Mouse (Mus musculus): ENCODE data around the gene Pik3r2. TPM values are rescaled to one million over a fixed set of nuclear protein-coding genes. Genes with fewer than 3 reads are reported as not detected.
"Not testable (repeated sequence)": the region's sequence is repeated elsewhere in the genome, so short reads cannot be mapped to it uniquely, and the experiment has no call there.

Gene Pik3r2
- 28.0 and 30.5 TPM in 2 replicates for polyA plus RNA-seq (2015; fragmentation: Nextera tagmentation; extraction: Ambion mirVana)

DNA sequence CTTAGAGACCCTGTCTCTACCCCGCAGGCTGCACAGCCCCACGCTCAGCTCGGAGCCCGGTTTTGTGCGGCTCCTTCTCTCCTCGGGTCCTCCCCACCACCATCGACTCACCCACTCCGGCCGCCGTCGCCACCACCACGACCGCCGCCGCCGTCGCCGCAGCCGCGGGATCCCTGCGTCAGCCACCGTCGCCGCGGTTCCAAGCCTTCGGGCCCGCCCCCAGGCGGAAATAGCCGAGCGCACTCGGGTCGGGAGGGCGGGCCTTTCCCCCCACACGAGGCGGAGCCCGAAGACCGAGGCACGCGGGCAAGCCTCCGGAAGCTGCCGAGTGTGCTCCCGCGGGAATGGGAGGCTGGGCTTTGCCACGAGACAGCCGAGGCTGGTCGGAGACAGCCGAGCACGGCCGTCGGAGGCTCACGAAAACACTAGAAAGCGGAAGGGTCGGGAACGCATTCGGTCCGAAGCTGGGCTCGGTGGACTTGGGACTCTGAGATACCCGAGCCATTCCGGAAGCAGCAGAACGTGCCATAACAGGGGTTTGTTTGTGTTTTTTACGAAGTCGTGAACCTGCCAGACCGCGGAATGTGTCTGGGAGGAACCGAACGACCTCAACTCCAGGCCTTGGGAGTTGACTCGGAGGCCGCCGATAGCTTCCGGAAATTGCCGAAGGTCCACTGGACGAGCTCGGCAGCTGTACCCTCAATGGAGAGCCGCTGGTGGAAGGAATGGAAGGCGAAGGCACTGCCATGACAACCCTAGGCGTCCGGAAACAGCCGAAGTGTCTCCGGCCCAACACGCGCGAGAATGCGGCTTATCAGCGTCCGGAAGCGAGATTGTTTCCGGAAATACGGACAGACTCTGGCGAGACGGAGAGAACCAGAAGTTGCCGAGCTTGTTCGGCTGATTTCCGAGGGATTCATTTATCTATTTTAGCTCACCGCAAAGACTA is at the start of gene Pik3r2:
Gene Pik3r2, minus strand, starts transcription at position 218 of the 949 bp plus-strand sequence.
- Histone ChIP-seq H3K27me3 (replicated peaks; ENCODE audit: insufficient read depth, low read length) (no peaks in the 10 kb centered on the region), H3K9me3 (ENCODE audit: low read length) (no peaks in the 10 kb centered on the region), H3K27ac (ENCODE audit: low read length) (peak within 1 kb of the TSS; percentile 98), H3K4me2 (replicated peaks; ENCODE audit: low read depth, low read length) (peak within 1 kb of the TSS; percentile 100), H3K4me3 (ENCODE audit: low read depth, low read length) (peak within 1 kb of the TSS; percentile 78), H3K9ac (replicated peaks; ENCODE audit: low read depth) (peak within 1 kb of the TSS; percentile 95), H3K4me1 (ENCODE audit: insufficient read depth, low read depth, low read length) (peaks cover 10% of the 10 kb centered on the region; the same call in 1 of the 2 replicates), H3K36me3 (ENCODE audit: insufficient read depth, low read length) (peaks cover 18% of the 10 kb centered on the region)
- under 1% methylated on average over 68 of the region's 94 CpGs for WGBS
- TF ChIP-seq CTCF (IDR thresholded peaks at IDR 0.05): peak; percentile 54
- peak; percentile 53 for TF ChIP-seq EP300 (IDR thresholded peaks at IDR 0.05)
- peak; percentile 95 for ATAC-seq
- DNase-seq (ENCODE audit: low spot score): peak; percentile 99

GRCm38 (mm10) chr8:70825816-70826215 is 49.3 kb upstream of the Pik3r2 start:
- no peaks in the 10 kb centered on the region for H3K9me3 ChIP-seq (ENCODE audit: low read length)
- no peaks in the 10 kb centered on the region for H3K36me3 ChIP-seq (ENCODE audit: insufficient read depth, low read length)
- no peak overlapping the region for H3K9ac ChIP-seq (replicated peaks; ENCODE audit: low read depth)
- no peak for ATAC-seq
- 77% methylated on average over 8 of the region's 8 CpGs for WGBS
- no peaks in the 10 kb centered on the region for H3K27me3 ChIP-seq (replicated peaks; ENCODE audit: insufficient read depth, low read length)
- H3K4me1 ChIP-seq (ENCODE audit: insufficient read depth, low read depth, low read length): no peaks in the 10 kb centered on the region
- TF ChIP-seq EP300 (IDR thresholded peaks at IDR 0.05) (no peak), CTCF (IDR thresholded peaks at IDR 0.05) (no peak)
- no peak overlapping the region for H3K4me2 ChIP-seq (replicated peaks; ENCODE audit: low read depth, low read length)
- no peak overlapping the region for H3K27ac ChIP-seq (ENCODE audit: low read length)
- no peak for DNase-seq (ENCODE audit: low spot score)
- no peak overlapping the region for H3K4me3 ChIP-seq (ENCODE audit: low read depth, low read length)

- Histone ChIP-seq H3K9ac (replicated peaks; ENCODE audit: low read depth) (no peak overlapping the region), H3K4me1 (ENCODE audit: insufficient read depth, low read depth, low read length) (no peaks in the 10 kb centered on the region), H3K4me3 (ENCODE audit: low read depth, low read length) (no peak overlapping the region), H3K27me3 (replicated peaks; ENCODE audit: insufficient read depth, low read length) (no peaks in the 10 kb centered on the region), H3K27ac (ENCODE audit: low read length) (no peak overlapping the region), H3K4me2 (replicated peaks; ENCODE audit: low read depth, low read length) (no peak overlapping the region), H3K36me3 (ENCODE audit: insufficient read depth, low read length) (no peaks in the 10 kb centered on the region), H3K9me3 (ENCODE audit: low read length) (no peaks in the 10 kb centered on the region)
- ATAC-seq (no peak), DNase-seq (ENCODE audit: low spot score) (no peak)
- WGBS: 85% methylated on average over 7 of the region's 7 CpGs
- TF ChIP-seq CTCF (IDR thresholded peaks at IDR 0.05) (no peak), EP300 (IDR thresholded peaks at IDR 0.05) (no peak)
These were observed 47.3 kb upstream of the Pik3r2 start for GRCm38 (mm10) chr8:70823802-70824201.

GRCm38 (mm10) chr8:70822594-70822993 is 46.1 kb upstream of the Pik3r2 start:
- H3K9me3 ChIP-seq (ENCODE audit: low read length); H3K4me1 ChIP-seq (ENCODE audit: insufficient read depth, low read depth, low read length); DNase-seq (ENCODE audit: low spot score); H3K27ac ChIP-seq (ENCODE audit: low read length); H3K4me2 ChIP-seq (replicated peaks; ENCODE audit: low read depth, low read length); H3K27me3 ChIP-seq (replicated peaks; ENCODE audit: insufficient read depth, low read length); ATAC-seq; H3K9ac ChIP-seq (replicated peaks; ENCODE audit: low read depth); H3K36me3 ChIP-seq (ENCODE audit: insufficient read depth, low read length); H3K4me3 ChIP-seq (ENCODE audit: low read depth, low read length): not testable (repeated sequence)
- 83% methylated on average over 3 of the region's 3 CpGs for WGBS
- TF ChIP-seq EP300 (IDR thresholded peaks at IDR 0.05): 0 out of 2 replicates have a peak, but pooled peaks have one; percentile 26

- H3K4me1 ChIP-seq (ENCODE audit: insufficient read depth, low read depth, low read length): no peaks in the 10 kb centered on the region
- no peak overlapping the region for H3K4me3 ChIP-seq (ENCODE audit: low read depth, low read length)
- no peaks in the 10 kb centered on the region for H3K9me3 ChIP-seq (ENCODE audit: low read length)
- DNase-seq (ENCODE audit: low spot score): no peak
- no peaks in the 10 kb centered on the region for H3K27me3 ChIP-seq (replicated peaks; ENCODE audit: insufficient read depth, low read length)
- no peak overlapping the region for H3K4me2 ChIP-seq (replicated peaks; ENCODE audit: low read depth, low read length)
- WGBS: 34% methylated on average over 11 of the region's 11 CpGs
- no peak for ATAC-seq
- TF ChIP-seq EP300 (IDR thresholded peaks at IDR 0.05): no peak
- TF ChIP-seq CTCF (IDR thresholded peaks at IDR 0.05): no peak
- H3K9ac ChIP-seq (replicated peaks; ENCODE audit: low read depth): no peak overlapping the region
- no peaks in the 10 kb centered on the region for H3K36me3 ChIP-seq (ENCODE audit: insufficient read depth, low read length)
- no peak overlapping the region for H3K27ac ChIP-seq (ENCODE audit: low read length)
These were observed 45.5 kb upstream of the Pik3r2 start for GRCm38 (mm10) chr8:70821992-70822391.

DNA sequence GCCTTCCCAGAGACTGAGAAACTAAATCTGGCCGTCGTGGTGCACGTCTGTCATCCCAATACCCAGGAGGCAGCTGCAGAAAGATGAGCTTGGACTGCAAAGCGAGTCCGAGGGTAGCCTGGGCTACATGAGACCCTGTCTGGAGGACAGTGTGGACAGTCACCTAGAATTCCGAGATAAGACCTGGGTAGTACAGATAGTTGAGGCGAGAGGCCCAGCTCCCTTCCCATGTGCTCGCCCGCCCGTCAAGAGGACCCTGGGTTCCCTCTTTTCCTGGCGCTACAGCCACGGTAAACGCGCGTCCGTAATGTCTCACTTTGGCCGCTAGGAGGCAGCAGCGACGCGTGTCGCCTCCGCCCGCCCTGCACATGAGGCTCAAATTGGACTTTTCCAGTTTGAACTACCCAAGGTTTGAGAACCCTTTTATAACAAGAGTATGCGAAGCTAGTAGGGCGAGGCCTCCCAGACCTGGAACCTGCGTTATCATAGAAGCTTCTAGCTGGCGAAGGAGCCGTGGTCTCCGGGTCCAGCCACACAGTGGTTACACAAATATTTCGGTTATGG is 45.0 kb upstream of the Pik3r2 start:
- DNase-seq (ENCODE audit: low spot score) (peak; percentile 79), ATAC-seq (peak; percentile 40)
- H3K36me3 ChIP-seq (ENCODE audit: insufficient read depth, low read length): no peaks in the 10 kb centered on the region
- TF ChIP-seq CTCF (IDR thresholded peaks at IDR 0.05) (peak; percentile 99), EP300 (IDR thresholded peaks at IDR 0.05) (no peak)
- H3K9me3 ChIP-seq (ENCODE audit: low read length): no peaks in the 10 kb centered on the region
- WGBS: 15% methylated on average over 30 of the region's 30 CpGs
- no peaks in the 10 kb centered on the region for H3K27me3 ChIP-seq (replicated peaks; ENCODE audit: insufficient read depth, low read length)
- no peak overlapping the region for H3K4me2 ChIP-seq (replicated peaks; ENCODE audit: low read depth, low read length)
- no peak overlapping the region for H3K9ac ChIP-seq (replicated peaks; ENCODE audit: low read depth)
- no peaks in the 10 kb centered on the region for H3K4me1 ChIP-seq (ENCODE audit: insufficient read depth, low read depth, low read length)
- no peak overlapping the region for H3K27ac ChIP-seq (ENCODE audit: low read length)
- no peak overlapping the region for H3K4me3 ChIP-seq (ENCODE audit: low read depth, low read length)

Measured in lung, postnatal 0 days (tissue).